Mouse (Mus musculus): Measurements from ENCODE around the gene Gabarapl1. TPM values are rescaled to one million over a fixed set of nuclear protein-coding genes. Genes with fewer than 3 reads are reported as not detected.

Gabarapl1 gene
- polyA plus RNA-seq, 1 experiment from 2014 or later: 24.3 TPM

DNA sequence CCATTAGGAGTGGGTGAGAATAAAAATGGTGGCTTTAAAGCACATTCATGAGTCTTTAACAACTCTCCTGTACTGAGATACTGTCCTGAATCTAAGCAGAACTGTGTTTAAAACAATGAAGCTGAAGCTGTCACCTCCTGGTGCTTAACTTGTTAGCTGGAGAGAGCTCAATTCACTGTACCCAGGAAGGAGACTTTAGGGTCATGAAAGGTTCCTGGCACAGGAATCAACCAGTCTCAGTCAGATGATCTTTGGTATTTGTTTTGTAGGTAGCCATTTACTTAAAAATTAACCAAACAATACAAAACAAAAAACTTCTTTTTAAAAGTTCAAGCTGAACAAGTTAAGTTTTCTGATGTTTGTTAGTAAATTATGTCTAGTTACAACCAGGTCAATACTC lies 2.7 kb upstream of the Gabarapl1 start:
- H3K4me3 ChIP-seq (ENCODE audit: low read depth, low read length): no peak overlapping the region

DNA sequence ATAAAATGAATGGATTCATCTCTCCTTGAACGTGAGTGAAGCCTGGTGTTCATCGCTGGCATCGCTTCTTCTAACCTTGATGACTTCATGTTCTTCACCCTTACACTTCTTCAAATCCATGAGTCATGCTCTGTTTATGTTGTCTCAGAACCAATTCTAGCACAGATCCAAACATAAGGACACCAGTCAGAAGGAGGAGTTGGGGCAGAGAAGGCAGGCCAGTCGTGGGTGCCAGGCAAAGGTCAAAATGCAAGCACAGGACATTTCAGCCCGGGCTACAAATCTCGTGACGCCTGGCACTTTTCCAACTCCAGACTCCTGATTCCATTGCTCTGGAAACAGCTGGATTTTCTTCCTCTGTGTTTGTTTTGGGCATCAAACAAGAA lies 411 bp upstream of the Gabarapl1 start:
- peak overlapping the region; percentile 62 for H3K4me2 ChIP-seq (ENCODE audit: low read depth)
- H3K4me1 ChIP-seq (ENCODE audit: control insufficient read depth, insufficient read depth, low read length): 0 out of 2 replicates have a peak, but pooled peaks cover 3% of the 10 kb centered on the region
- H3K9me3 ChIP-seq (ENCODE audit: control insufficient read depth, low read length): no peaks in the 10 kb centered on the region
- H3K36me3 ChIP-seq (ENCODE audit: control insufficient read depth, insufficient read depth, low read length): no peaks in the 10 kb centered on the region
- peak; percentile 47 for DNase-seq (ENCODE audit: low spot score)
- H3K27ac ChIP-seq (ENCODE audit: low read depth, low read length): no peak overlapping the region
- peak overlapping the region; percentile 78 for H3K9ac ChIP-seq (ENCODE audit: low read length)
- H3K4me3 ChIP-seq (ENCODE audit: low read depth, low read length): peak overlapping the region; percentile 81
- WGBS: 39% methylated on average over 7 of the region's 7 CpGs
- peak; percentile 37 for ATAC-seq (ENCODE audit: insufficient read depth, low FRiP score, low TSS enrichment)
- H3K27me3 ChIP-seq (ENCODE audit: control insufficient read depth, insufficient read depth, low read length): no peaks in the 10 kb centered on the region

More for the DNA sequence above, 2.7 kb upstream of the Gabarapl1 start:
- no peak overlapping the region for H3K27ac ChIP-seq (ENCODE audit: low read depth, low read length)
- H3K4me2 ChIP-seq (ENCODE audit: low read depth): no peak overlapping the region
- H3K36me3 ChIP-seq (ENCODE audit: control insufficient read depth, insufficient read depth, low read length): no peaks in the 10 kb centered on the region
- no peaks in the 10 kb centered on the region for H3K27me3 ChIP-seq (ENCODE audit: control insufficient read depth, insufficient read depth, low read length)
- ATAC-seq (ENCODE audit: insufficient read depth, low FRiP score, low TSS enrichment): no peak
- no peak for DNase-seq (ENCODE audit: low spot score)
- H3K9me3 ChIP-seq (ENCODE audit: control insufficient read depth, low read length): no peaks in the 10 kb centered on the region
- H3K9ac ChIP-seq (ENCODE audit: low read length): no peak overlapping the region
- 0 out of 2 replicates have a peak, but pooled peaks cover 3% of the 10 kb centered on the region for H3K4me1 ChIP-seq (ENCODE audit: control insufficient read depth, insufficient read depth, low read length)

DNA sequence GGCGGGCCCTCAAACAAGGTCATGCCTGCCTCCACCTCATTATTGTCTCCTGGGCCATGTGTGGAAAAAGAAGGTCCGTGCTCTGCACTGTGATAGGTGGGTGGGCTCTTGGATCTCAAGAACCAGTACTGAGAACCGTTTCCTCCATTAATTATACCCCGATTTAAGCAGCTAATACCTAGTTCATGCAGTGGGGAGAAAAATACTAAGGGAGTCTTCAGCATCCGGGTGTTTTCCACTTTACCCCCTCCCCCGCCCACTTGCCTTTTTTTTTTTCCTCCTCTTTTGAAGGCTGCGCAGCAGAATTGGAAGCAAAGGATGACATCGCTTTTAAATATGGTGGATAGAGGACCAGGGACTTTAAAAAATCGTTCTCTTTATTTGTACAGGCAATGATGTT lies 1.1 kb downstream of the Gabarapl1 start:
- peak overlapping the region; percentile 81 for H3K4me3 ChIP-seq (ENCODE audit: low read depth, low read length)
- H3K4me2 ChIP-seq (ENCODE audit: low read depth): peak overlapping the region; percentile 62
- 0 out of 2 replicates have a peak, but pooled peaks cover 3% of the 10 kb centered on the region for H3K4me1 ChIP-seq (ENCODE audit: control insufficient read depth, insufficient read depth, low read length)
- H3K27ac ChIP-seq (ENCODE audit: low read depth, low read length): no peak overlapping the region
- H3K9me3 ChIP-seq (ENCODE audit: control insufficient read depth, low read length): no peaks in the 10 kb centered on the region
- peak overlapping the region; percentile 78 for H3K9ac ChIP-seq (ENCODE audit: low read length)
- no peaks in the 10 kb centered on the region for H3K27me3 ChIP-seq (ENCODE audit: control insufficient read depth, insufficient read depth, low read length)
- 24% methylated on average over 9 of the region's 9 CpGs for WGBS
- ATAC-seq (ENCODE audit: insufficient read depth, low FRiP score, low TSS enrichment) (peak; percentile 21; the same call in 1 of the 2 replicates), DNase-seq (ENCODE audit: low spot score) (peak; percentile 21)
- no peaks in the 10 kb centered on the region for H3K36me3 ChIP-seq (ENCODE audit: control insufficient read depth, insufficient read depth, low read length)

DNA sequence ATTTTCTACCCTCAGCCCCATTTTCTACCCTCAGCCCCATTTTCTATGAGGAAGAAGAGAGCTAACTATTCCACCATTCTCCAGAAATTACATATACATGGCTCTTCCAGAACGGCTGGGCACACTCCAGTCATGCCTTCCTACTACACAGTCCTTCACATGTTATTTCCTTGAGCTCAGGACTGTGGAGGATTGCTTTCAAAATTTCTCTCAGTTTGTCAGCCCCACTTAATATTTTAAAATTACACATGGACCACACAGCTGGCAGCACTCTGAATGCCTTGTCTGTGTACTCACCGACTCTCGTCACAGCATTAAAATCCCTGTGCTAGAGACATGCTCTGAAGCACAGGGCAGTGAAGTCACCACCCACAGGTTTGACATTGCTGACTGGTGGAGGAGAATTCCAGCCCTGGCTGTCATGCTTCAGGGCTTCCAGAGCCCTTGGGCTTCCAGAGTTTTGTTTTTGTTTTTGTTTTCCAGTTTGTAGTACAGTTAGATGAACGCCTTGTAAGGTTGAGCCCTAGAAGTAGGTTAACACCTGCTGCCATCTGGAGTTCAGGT lies 1.7 kb downstream of the Gabarapl1 start:
- Histone ChIP-seq H3K27ac (ENCODE audit: low read depth, low read length) (no peak overlapping the region), H3K9me3 (ENCODE audit: control insufficient read depth, low read length) (no peaks in the 10 kb centered on the region), H3K4me1 (ENCODE audit: control insufficient read depth, insufficient read depth, low read length) (0 out of 2 replicates have a peak, but pooled peaks cover 3% of the 10 kb centered on the region), H3K9ac (ENCODE audit: low read length) (peak overlapping the region; percentile 8; the same call in 1 of the 2 replicates), H3K4me3 (ENCODE audit: low read depth, low read length) (peak overlapping the region; percentile 81), H3K36me3 (ENCODE audit: control insufficient read depth, insufficient read depth, low read length) (no peaks in the 10 kb centered on the region), H3K27me3 (ENCODE audit: control insufficient read depth, insufficient read depth, low read length) (no peaks in the 10 kb centered on the region), H3K4me2 (ENCODE audit: low read depth) (peak overlapping the region; percentile 62)
- WGBS: 69% methylated on average over 4 of the region's 4 CpGs
- DNase-seq (ENCODE audit: low spot score) (peak; percentile 7), ATAC-seq (ENCODE audit: insufficient read depth, low FRiP score, low TSS enrichment) (no peak)

DNA sequence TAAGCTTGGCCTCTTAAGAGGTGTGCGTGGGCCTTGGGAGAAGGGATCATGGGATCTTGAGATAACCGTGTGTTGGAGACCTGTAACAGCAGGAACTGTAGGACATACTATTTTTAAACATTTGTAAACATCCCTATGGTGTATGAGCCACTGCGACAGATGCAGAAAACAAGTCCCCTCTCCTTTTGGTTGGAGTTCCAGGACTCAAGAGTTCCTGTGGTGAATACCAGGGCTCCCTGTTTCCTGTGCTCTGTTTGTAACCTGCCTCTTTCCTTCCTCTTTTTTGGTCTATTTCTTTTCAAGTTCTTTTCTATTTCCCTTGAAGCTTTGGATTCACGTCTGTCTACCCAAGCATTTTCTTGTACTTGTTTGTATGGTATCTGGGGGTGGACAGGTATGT lies 2.8 kb downstream of the Gabarapl1 start:
- Histone ChIP-seq H3K4me2 (ENCODE audit: low read depth) (no peak overlapping the region), H3K27ac (ENCODE audit: low read depth, low read length) (no peak overlapping the region), H3K4me3 (ENCODE audit: low read depth, low read length) (no peak overlapping the region), H3K4me1 (ENCODE audit: control insufficient read depth, insufficient read depth, low read length) (0 out of 2 replicates have a peak, but pooled peaks cover 3% of the 10 kb centered on the region), H3K9me3 (ENCODE audit: control insufficient read depth, low read length) (no peaks in the 10 kb centered on the region), H3K27me3 (ENCODE audit: control insufficient read depth, insufficient read depth, low read length) (no peaks in the 10 kb centered on the region), H3K9ac (ENCODE audit: low read length) (no peak overlapping the region), H3K36me3 (ENCODE audit: control insufficient read depth, insufficient read depth, low read length) (no peaks in the 10 kb centered on the region)
- WGBS: 89% methylated on average over 4 of the region's 4 CpGs
- ATAC-seq (ENCODE audit: insufficient read depth, low FRiP score, low TSS enrichment) (no peak), DNase-seq (ENCODE audit: low spot score) (no peak)

DNA sequence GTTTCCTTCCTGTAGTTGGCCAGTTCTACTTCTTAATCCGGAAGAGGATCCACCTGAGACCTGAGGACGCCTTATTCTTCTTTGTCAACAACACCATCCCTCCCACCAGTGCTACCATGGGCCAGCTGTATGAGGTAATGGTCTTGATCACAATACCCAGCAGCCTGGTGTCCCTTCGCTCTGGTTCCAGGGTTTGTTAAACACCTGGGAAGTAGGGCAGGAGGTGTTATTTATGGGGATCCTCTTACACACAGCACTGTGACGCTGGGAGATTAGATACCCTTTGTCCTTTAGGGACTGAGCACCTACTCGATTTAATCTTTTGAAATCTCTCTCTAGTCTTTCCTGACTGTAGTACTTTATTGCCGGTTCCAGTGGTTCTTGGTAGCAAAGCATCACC lies 5.6 kb downstream of the Gabarapl1 start:
- ATAC-seq (ENCODE audit: insufficient read depth, low FRiP score, low TSS enrichment): no peak
- no peaks in the 10 kb centered on the region for H3K36me3 ChIP-seq (ENCODE audit: control insufficient read depth, insufficient read depth, low read length)
- no peak overlapping the region for H3K9ac ChIP-seq (ENCODE audit: low read length)

DNA sequence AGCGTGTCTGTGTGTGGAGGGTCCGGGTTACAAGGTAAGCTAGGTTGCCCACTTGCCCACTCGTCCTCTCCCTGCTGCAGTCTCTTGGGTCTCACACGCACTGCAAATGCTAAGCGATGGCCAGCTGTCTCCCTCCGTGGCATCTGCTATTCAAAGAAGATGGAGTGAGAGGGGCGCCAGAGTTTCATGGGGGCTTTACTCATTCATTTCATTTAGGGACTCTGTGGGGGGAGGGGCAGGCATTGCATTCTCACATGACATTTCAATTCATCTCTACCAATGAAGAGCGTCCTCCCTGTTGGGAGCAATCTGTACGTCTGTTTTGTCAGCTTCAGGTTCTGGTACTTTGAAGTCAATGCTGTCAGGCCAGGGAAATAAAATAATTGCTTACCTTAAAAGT lies 9.0 kb downstream of the Gabarapl1 start:
- DNase-seq (ENCODE audit: low spot score) (no peak), ATAC-seq (ENCODE audit: insufficient read depth, low FRiP score, low TSS enrichment) (no peak)
- Histone ChIP-seq H3K27me3 (ENCODE audit: control insufficient read depth, insufficient read depth, low read length) (no peaks in the 10 kb centered on the region), H3K9ac (ENCODE audit: low read length) (no peak overlapping the region), H3K4me1 (ENCODE audit: control insufficient read depth, insufficient read depth, low read length) (no peaks in the 10 kb centered on the region), H3K36me3 (ENCODE audit: control insufficient read depth, insufficient read depth, low read length) (no peaks in the 10 kb centered on the region), H3K27ac (ENCODE audit: low read depth, low read length) (no peak overlapping the region), H3K4me3 (ENCODE audit: low read depth, low read length) (no peak overlapping the region), H3K4me2 (ENCODE audit: low read depth) (no peak overlapping the region), H3K9me3 (ENCODE audit: control insufficient read depth, low read length) (no peaks in the 10 kb centered on the region)
- 60% methylated on average over 9 of the region's 9 CpGs for WGBS

More for the DNA sequence above, 5.6 kb downstream of the Gabarapl1 start:
- H3K4me1 ChIP-seq (ENCODE audit: control insufficient read depth, insufficient read depth, low read length): no peaks in the 10 kb centered on the region
- H3K4me2 ChIP-seq (ENCODE audit: low read depth): no peak overlapping the region
- no peaks in the 10 kb centered on the region for H3K27me3 ChIP-seq (ENCODE audit: control insufficient read depth, insufficient read depth, low read length)
- WGBS: 87% methylated on average over 6 of the region's 6 CpGs
- no peak overlapping the region for H3K4me3 ChIP-seq (ENCODE audit: low read depth, low read length)
- H3K27ac ChIP-seq (ENCODE audit: low read depth, low read length): no peak overlapping the region
- DNase-seq (ENCODE audit: low spot score): no peak
- no peaks in the 10 kb centered on the region for H3K9me3 ChIP-seq (ENCODE audit: control insufficient read depth, low read length)

DNA sequence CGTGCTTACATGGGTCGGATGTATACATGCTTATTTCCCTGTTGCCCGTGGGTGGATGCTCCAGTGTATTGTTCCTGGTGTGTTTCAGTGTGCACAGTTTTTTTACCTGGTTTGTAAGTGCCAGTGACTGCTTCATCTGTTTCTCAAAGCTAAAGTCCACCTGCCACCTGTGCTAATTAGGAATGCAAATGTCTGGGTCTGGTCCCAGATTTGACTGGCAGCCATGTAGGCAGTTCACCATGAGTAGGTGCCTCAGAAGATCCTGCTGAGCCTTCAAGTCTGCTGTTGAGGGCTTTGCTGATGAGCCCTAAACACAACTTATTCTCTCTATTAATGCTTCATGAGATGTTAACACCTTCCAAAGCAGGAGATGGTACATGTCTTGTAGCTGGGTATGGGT lies 9.6 kb downstream of the Gabarapl1 start:
- H3K9ac ChIP-seq (ENCODE audit: low read length): no peak overlapping the region
- no peak overlapping the region for H3K4me3 ChIP-seq (ENCODE audit: low read depth, low read length)
- H3K4me2 ChIP-seq (ENCODE audit: low read depth): no peak overlapping the region
- no peaks in the 10 kb centered on the region for H3K27me3 ChIP-seq (ENCODE audit: control insufficient read depth, insufficient read depth, low read length)
- no peaks in the 10 kb centered on the region for H3K9me3 ChIP-seq (ENCODE audit: control insufficient read depth, low read length)
- ATAC-seq (ENCODE audit: insufficient read depth, low FRiP score, low TSS enrichment): no peak
- H3K4me1 ChIP-seq (ENCODE audit: control insufficient read depth, insufficient read depth, low read length): no peaks in the 10 kb centered on the region
- no peak for DNase-seq (ENCODE audit: low spot score)
- no peaks in the 10 kb centered on the region for H3K36me3 ChIP-seq (ENCODE audit: control insufficient read depth, insufficient read depth, low read length)
- WGBS: 91% methylated on average over 3 of the region's 3 CpGs
- H3K27ac ChIP-seq (ENCODE audit: low read depth, low read length): no peak overlapping the region

Measured in neural tube, embryonic 11.5 days (tissue).